Mouse (Mus musculus): ENCODE data around the gene Bpifb6. TPM values are rescaled to one million over a fixed set of nuclear protein-coding genes. Genes with fewer than 3 reads are reported as not detected.

Gene Bpifb6
- polyA plus RNA-seq, 1 experiment from 2014 or later = not detected

Other genes starting within 250 kb of the Bpifb6 start
- not detected in 2 replicates for gene Dnmt3c, start 203.7 kb upstream of the Bpifb6 start, polyA plus RNA-seq (2015; fragmentation: Nextera tagmentation; extraction: Ambion mirVana)
- 224 and 228 TPM in 2 replicates for gene Mapre1, start 159.1 kb upstream of the Bpifb6 start, polyA plus RNA-seq (2015; fragmentation: Nextera tagmentation; extraction: Ambion mirVana)
- 0.09 and 0.15 TPM in 2 replicates for gene Efcab8, start 120.5 kb upstream of the Bpifb6 start, polyA plus RNA-seq (2015; fragmentation: Nextera tagmentation; extraction: Ambion mirVana)
- gene Sun5, start 29.3 kb upstream of the Bpifb6 start, polyA plus RNA-seq (2015; fragmentation: Nextera tagmentation; extraction: Ambion mirVana) = not detected in 2 replicates
- not detected in 2 replicates for gene Bpifb2, start 25.3 kb upstream of the Bpifb6 start, polyA plus RNA-seq (2015; fragmentation: Nextera tagmentation; extraction: Ambion mirVana)
- gene Bpifb3, start 17.8 kb downstream of the Bpifb6 start, polyA plus RNA-seq (2015; fragmentation: Nextera tagmentation; extraction: Ambion mirVana) = not detected in 2 replicates
- not detected in 2 replicates for gene Bpifb4, start 37.8 kb downstream of the Bpifb6 start, polyA plus RNA-seq (2015; fragmentation: Nextera tagmentation; extraction: Ambion mirVana)
- not detected in 2 replicates for gene Bpifa6, start 74.6 kb downstream of the Bpifb6 start, polyA plus RNA-seq (2015; fragmentation: Nextera tagmentation; extraction: Ambion mirVana)
- gene Bpifa2, start 107.9 kb downstream of the Bpifb6 start, polyA plus RNA-seq (2015; fragmentation: Nextera tagmentation; extraction: Ambion mirVana) = not detected in 2 replicates
- gene Bpifa3, start 229.9 kb downstream of the Bpifb6 start, polyA plus RNA-seq (2015; fragmentation: Nextera tagmentation; extraction: Ambion mirVana) = not detected in 2 replicates
- not detected in 2 replicates for gene Bpifa1, start 242.5 kb downstream of the Bpifb6 start, polyA plus RNA-seq (2015; fragmentation: Nextera tagmentation; extraction: Ambion mirVana)